Mouse (Mus musculus): ENCODE results near the gene Gpr19.

DNA sequence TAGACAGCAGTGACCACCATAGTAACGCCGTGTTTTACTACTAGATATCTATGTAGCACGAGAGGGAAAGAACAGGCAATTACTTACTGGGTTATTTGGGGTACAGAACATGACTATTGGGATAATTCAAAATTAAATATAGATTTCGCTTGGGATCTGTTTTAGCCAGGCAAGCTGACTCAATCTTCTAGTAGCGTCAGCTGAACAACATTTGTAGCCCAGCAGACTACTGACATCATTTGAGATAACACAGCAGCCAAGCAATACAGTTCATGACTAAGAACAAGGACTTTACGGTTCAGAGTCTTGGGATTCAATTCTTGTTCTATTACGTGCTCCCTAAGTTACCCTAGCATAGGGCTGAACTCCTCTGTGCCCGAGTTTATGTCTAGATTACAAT lies 11.9 kb downstream of the Gpr19 start:
- no peak for TF ChIP-seq EP300 (IDR thresholded peaks at IDR 0.05)
- no peak for TF ChIP-seq CTCF (IDR thresholded peaks at IDR 0.05)
